Mouse (Mus musculus): Measurements from ENCODE around the gene Cd2bp2. TPM values are rescaled to one million over a fixed set of nuclear protein-coding genes. Genes with fewer than 3 reads are reported as not detected.

The Cd2bp2 gene
- total RNA-seq, 2 experiments from 2014 or later = 38.0 to 43.7 TPM

DNA sequence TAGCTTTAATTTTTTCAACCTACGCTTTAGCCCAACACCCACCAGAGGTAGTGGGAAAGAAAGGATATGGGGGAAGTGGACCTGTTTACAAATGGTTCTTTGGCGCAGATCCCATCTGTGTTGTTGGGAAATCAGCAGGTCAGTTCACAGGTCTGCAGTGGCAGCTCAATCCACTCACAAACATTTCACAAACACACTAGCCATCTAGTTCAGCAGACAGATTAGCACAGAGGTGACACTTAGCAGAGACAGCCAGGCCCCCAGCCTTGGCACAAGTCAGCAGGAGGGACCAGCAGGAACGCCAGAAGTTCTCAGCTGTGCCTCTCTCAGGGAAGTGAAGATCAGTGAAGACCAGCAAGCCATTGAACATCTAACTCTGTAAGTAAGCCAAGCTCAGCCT is 47.9 kb downstream of the Cd2bp2 start:
- no peak for DNase-seq
- intact Hi-C loops (cut with DNase I) = no loop called here

DNA sequence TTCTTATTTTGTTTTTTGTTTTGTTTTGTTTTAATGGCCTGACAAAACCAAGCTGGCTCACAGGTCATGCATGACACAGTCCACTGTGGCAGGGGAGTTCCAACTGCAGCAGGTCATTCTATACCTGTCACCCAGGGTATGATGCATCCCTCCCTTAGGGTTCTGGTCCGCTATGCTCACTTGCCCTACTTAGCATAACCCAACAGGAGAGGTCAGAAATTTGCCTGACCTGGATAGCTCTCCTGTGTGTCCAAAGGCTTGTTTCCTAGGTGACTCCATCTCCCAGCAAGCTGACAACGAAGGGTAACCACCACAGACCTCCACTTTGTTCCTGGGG is 49.6 kb downstream of the Cd2bp2 start:
- intact Hi-C loops (cut with DNase I) = no loop called here
- DNase-seq = no peak

DNA sequence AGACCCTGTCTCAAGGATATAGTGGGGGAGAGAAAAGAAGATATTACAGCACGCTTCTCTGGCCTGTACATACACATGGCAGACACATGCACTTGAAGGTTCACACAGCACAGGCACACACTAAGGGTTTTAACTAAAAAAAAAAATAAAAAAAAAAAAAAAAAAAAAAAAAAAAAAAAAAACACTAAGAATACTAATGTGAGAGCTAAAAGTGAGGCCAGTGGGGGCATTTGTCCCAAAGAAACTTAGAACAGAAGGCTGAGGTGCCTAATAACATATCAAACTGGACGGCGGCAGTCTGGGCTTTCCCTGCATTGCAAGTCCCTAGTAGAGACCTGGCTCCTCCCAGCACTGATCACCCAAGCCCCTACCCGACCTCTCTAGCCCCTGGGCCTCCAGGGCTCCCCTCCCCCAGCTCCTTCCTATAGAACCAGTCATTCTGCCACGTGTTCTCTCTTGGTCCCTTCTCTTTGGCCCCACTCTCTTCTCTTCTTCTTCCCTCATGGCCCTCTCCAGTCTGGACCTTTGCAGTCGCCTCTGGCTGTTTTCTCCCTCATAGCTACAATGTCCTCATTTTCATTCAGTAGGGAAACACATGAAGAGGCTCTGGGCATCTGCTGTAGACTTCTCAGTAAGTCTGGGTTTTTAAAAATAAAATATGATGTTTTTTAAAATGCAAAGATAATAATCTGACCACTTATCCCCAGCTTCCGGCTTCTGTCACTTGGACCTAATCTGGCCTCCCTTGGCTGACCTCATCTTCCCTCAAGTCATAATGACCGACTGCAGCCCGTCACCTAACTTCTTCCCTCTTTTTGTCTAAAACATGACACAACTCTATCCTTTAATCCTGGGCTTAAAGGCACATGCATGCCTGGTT is 50.2 kb downstream of the Cd2bp2 start:
- no peak for DNase-seq
- intact Hi-C loops (cut with DNase I) = no loop called here

DNA sequence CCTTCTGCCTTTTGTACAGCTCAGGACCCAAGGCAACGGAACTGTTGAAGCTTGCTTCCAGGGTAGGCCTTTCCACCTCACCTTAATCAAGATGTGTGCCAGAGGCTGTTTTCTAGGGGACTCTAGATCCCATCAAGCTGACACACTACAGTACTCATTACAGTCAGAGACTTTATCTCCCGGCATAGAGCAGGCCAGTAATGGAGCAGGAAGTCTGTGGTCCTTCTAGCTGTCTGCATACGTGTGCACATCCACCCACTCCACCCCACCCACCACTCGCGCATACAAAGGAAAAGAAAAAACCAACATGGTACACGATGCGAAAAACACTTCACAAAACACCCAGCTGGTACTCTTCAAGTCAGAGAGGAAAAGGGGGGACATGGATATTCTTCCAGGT is 51.4 kb downstream of the Cd2bp2 start:
- DNase-seq = no peak
- intact Hi-C loops (cut with DNase I) = no loop called here

DNA sequence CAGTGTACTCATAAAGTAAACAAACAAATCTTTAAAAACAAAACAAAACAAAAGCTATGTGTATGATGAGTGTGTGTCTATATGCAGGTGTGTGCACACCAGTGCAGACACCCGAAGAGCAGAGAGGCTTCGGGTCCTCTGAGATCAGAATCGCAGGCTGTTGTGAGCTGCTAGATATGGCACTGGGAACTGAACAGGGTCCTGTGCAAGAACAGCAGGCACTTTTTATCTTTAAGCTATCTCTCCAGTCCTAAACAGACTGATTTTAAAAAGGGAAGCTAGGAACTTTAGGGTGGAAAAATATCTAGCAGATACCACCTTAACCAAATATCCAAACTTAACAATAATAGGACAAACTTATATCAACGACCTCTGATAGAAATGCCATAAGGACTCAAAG is 53.2 kb downstream of the Cd2bp2 start:
- intact Hi-C loops (cut with DNase I) = no loop called here
- DNase-seq = no peak

DNA sequence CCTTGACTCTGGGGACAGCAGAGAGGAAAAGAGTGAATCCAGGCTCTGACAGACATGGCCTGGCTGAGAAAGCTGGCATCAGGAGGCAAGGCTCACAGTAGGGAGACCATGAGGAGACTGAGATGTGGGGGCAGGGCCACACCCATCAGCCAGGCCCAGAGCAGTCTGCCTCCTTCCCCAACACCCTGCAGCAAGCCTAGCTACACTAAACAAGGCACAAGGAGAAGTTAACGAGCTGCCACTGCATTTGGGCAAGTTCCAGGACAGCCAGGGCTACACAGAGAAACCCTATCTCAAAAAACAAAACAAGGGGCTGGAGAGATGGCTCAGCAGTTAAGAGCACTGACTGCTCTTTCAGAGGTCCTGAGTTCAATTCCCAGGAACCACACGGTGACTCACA is 53.6 kb downstream of the Cd2bp2 start:
- intact Hi-C loops (cut with DNase I) = no loop called here
- DNase-seq = no peak

Other genes starting within 250 kb of the Cd2bp2 start
- gene Asphd1, start 246.5 kb downstream of the Cd2bp2 start, total RNA-seq (2021) = under 1 TPM in 1 of 2 experiments, not detected in 1; 0.60 TPM
- 10 to 100 TPM; 14.2 to 17.2 TPM for gene Sez6l2, start 245.5 kb downstream of the Cd2bp2 start, total RNA-seq (2021)
- 10 to 100 TPM; 63.3 to 66.1 TPM for gene Cdipt, start 220.1 kb downstream of the Cd2bp2 start, total RNA-seq (2021)
- gene Cdiptos, start 220.0 kb downstream of the Cd2bp2 start, total RNA-seq (2021) = under 1 TPM; 0.45 to 0.59 TPM
- gene Mvp, start 181.4 kb downstream of the Cd2bp2 start, total RNA-seq (2021) = 10 to 100 TPM; 44.6 to 45.9 TPM
- gene Pagr1b, start 179.6 kb downstream of the Cd2bp2 start, total RNA-seq (2021) = not detected
- gene Pagr1a, start 178.7 kb downstream of the Cd2bp2 start, total RNA-seq (2021) = 10 to 100 TPM; 15.2 to 20.6 TPM
- gene Gm42742, start 175.0 kb downstream of the Cd2bp2 start, total RNA-seq (2021) = 10 to 100 TPM; 18.0 to 19.8 TPM
- gene Prrt2, start 174.8 kb downstream of the Cd2bp2 start, total RNA-seq (2021) = 1 to 10 TPM; 1.1 to 1.2 TPM
- gene Maz, start 169.0 kb downstream of the Cd2bp2 start, total RNA-seq (2021) = 10 to 100 TPM; 81.8 to 91.3 TPM
- gene Kif22, start 153.6 kb downstream of the Cd2bp2 start, total RNA-seq (2021) = 1 to 10 TPM; 4.6 to 8.2 TPM
- gene Zg16, start 108.7 kb downstream of the Cd2bp2 start, total RNA-seq (2021) = not detected
- gene AI467606, start 104.7 kb downstream of the Cd2bp2 start, total RNA-seq (2021) = 1 to 10 TPM; 1.4 to 3.0 TPM
- not detected for gene Qprt, start 73.8 kb downstream of the Cd2bp2 start, total RNA-seq (2021)
- 1 to 10 TPM in 1 of 2 experiments, under 1 TPM in 1; 0.38 to 2.0 TPM for gene Spn, start 58.2 kb downstream of the Cd2bp2 start, total RNA-seq (2021)
- gene Tbc1d10b, start 12.4 kb upstream of the Cd2bp2 start, total RNA-seq (2021) = 10 to 100 TPM; 29.2 to 30.5 TPM
- gene Mylpf, start 12.8 kb upstream of the Cd2bp2 start, total RNA-seq (2021) = 1 to 10 TPM; 1.1 to 4.2 TPM
- 1 to 10 TPM; 6.9 to 7.0 TPM for gene Zfp553, start 37.0 kb upstream of the Cd2bp2 start, total RNA-seq (2021)
- 10 to 100 TPM in 1 of 2 experiments, 1 to 10 TPM in 1; 7.5 to 18.8 TPM for gene Sept1, start 37.1 kb upstream of the Cd2bp2 start, total RNA-seq (2021)
- gene Zfp771, start 48.2 kb upstream of the Cd2bp2 start, total RNA-seq (2021) = 10 to 100 TPM; 17.8 to 21.3 TPM
- gene Dctpp1, start 64.7 kb upstream of the Cd2bp2 start, total RNA-seq (2021) = 10 to 100 TPM; 38.4 to 46.7 TPM
- gene Sephs2, start 78.0 kb upstream of the Cd2bp2 start, total RNA-seq (2021) = 10 to 100 TPM; 29.3 to 30.2 TPM
- gene Itgal, start 100.2 kb upstream of the Cd2bp2 start, total RNA-seq (2021) = 1 to 10 TPM; 2.0 to 5.7 TPM
- gene Zfp768, start 149.5 kb upstream of the Cd2bp2 start, total RNA-seq (2021) = 10 to 100 TPM; 39.1 to 39.9 TPM
- 1 to 10 TPM; 4.6 to 5.8 TPM for gene Zfp747, start 180.0 kb upstream of the Cd2bp2 start, total RNA-seq (2021)
- gene 9130019O22Rik, start 191.1 kb upstream of the Cd2bp2 start, total RNA-seq (2021) = 1 to 10 TPM; 2.4 to 3.3 TPM
- gene E430018J23Rik, start 197.6 kb upstream of the Cd2bp2 start, total RNA-seq (2021) = 1 to 10 TPM; 3.8 to 4.0 TPM
- gene Zfp764, start 210.8 kb upstream of the Cd2bp2 start, total RNA-seq (2021) = 1 to 10 TPM; 3.4 to 4.1 TPM
- gene Zfp688, start 226.0 kb upstream of the Cd2bp2 start, total RNA-seq (2021) = 1 to 10 TPM; 3.2 to 3.4 TPM

Data from heart, postnatal 14 days (tissue).